Mouse (Mus musculus) limb, embryonic 14.5 days (tissue): ENCODE results near the gene Chpf. TPM values are rescaled to one million over a fixed set of nuclear protein-coding genes. Genes with fewer than 3 reads are reported as not detected.

Experiments used
- ATAC-seq: fragments of 200-750 bp; cut with Nextera tagmentation; 2 replicates; pipeline ENCODE4 v1.8.0; 2017; ENCODE audit warnings: low read depth, moderate number of reproducible peaks, moderate TSS enrichment; ENCODE audit not compliant: low FRiP score
- DNase-seq: peaks from one replicate; pipeline ENCODE4 v3.0.0-alpha.2; 2015; ENCODE audit warnings: low spot score
- H3K27ac ChIP-seq: fragments of 300-500 bp; sonication (generic); replicated peaks from 2 replicates; pipeline ENCODE4 v1.5.1; 2014; ENCODE audit warnings: low read depth, mild to moderate bottlenecking, low read length, moderate library complexity, mixed read lengths
- H3K27me3 ChIP-seq: fragments of 300-500 bp; sonication (generic); 2 replicates; pipeline ENCODE4 v1.6.1; 2014; ENCODE audit warnings: low read length, mixed read lengths; ENCODE audit not compliant: control insufficient read depth, insufficient read depth
- H3K36me3 ChIP-seq: fragments of 300-500 bp; sonication (generic); 2 replicates; pipeline ENCODE4 v1.6.1; 2014; ENCODE audit warnings: mild to moderate bottlenecking, low read length, moderate library complexity, mixed read lengths; ENCODE audit not compliant: control insufficient read depth, insufficient read depth
- H3K4me1 ChIP-seq: fragments of 300-500 bp; sonication (generic); 2 replicates; pipeline ENCODE4 v1.6.1; 2014; ENCODE audit warnings: antibody characterized with exemption, low read length, mixed read lengths; ENCODE audit not compliant: control insufficient read depth, insufficient read depth
- H3K4me2 ChIP-seq: fragments of 300-500 bp; sonication (generic); replicated peaks from 2 replicates; pipeline ENCODE4 v1.6.1; 2014; ENCODE audit warnings: low read depth, mild to moderate bottlenecking, low read length, moderate library complexity; ENCODE audit not compliant: severe bottlenecking
- H3K4me3 ChIP-seq: fragments of 300-500 bp; sonication (generic); replicated peaks from 2 replicates; pipeline ENCODE4 v1.5.1; 2014; ENCODE audit warnings: low read length
- H3K9ac ChIP-seq: fragments of 300-500 bp; sonication (generic); 2 replicates; pipeline ENCODE4 v1.6.1; 2014; ENCODE audit warnings: mild to moderate bottlenecking, low read depth, low read length, moderate library complexity; ENCODE audit not compliant: severe bottlenecking
- H3K9me3 ChIP-seq: fragments of 300-500 bp; sonication (generic); 2 replicates; pipeline ENCODE4 v1.6.1; 2016; ENCODE audit warnings: low read length; ENCODE audit not compliant: control insufficient read depth
- POLR2A ChIP-seq: fragments of 200-500 bp; IDR thresholded peaks from 2 replicates; pipeline ENCODE4 v1.8.0; 2012; ENCODE audit warnings: inconsistent platforms, mild to moderate bottlenecking, moderate library complexity, borderline replicate concordance; ENCODE audit not compliant: insufficient read depth, insufficient read length; ENCODE audit errors: extremely low read depth
- WGBS: fragments of 180-500 bp; shearing (Covaris S2); extraction: QIAGEN DNeasy Blood & Tissue Kit; methylation state at CpG from one replicate; pipeline ENCODE4 v1.1.7; 2014; 5-methylcytosine and 5-hydroxymethylcytosine counted together
- polyA plus RNA-seq, 2 experiments: library from polyadenylated mRNA; depleted of rRNA in 1 of 2; stranded (reverse) in 1 of 2; unstranded in 1 of 2; fragments of >200 nt; fragmentation: Nextera tagmentation in 1 of 2; extraction: Ambion mirVana in 1 of 2; gene quantifications; 2 replicates each; pipeline versions ENCODE4 v1.2.1 to v1.2.3; 2012 to 2014

Chpf gene
- polyA plus RNA-seq, 2 experiments = 65.0 to 104 TPM

DNA sequence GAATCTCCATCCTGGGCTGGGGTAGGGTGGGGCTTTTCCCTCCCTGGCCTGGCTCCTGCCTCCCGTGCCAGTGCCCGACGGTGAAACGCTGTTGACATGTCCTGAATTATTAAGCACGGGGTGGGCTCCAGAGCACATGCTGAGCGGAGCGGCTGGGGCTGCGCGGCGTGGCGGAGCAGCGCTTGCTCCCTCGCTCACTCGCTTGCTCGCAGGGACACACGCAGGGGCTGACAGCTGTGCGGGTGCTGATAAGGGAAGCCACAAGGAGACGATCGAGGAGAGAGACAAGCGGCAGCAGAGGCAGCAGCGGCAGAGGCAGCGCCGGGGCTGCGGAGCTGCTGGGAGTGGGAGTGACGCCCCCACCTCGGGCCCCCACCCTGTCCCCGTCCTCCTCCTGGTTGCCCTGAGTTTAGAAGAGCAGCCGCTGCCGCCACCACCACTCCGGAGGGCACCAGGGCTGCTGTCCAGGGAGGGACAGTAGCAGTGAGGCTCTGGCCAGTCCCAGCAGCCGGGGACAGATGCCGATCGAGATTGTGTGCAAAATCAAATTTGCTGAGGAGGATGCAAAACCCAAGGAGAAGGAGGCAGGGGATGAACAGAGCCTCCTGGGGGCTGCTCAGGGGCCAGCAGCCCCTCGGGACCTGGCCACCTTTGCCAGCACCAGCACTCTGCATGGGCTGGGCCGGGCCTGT, 28.6 kb downstream of the Chpf start, which contains the start of gene Asic4:
Asic4 (plus strand) TSS at position 123 of the 692 bp plus-strand sequence.
- Histone ChIP-seq H3K9me3 (no peaks in the 10 kb centered on the region), H3K4me1 (peaks cover 42% of the 10 kb centered on the region), H3K4me3 (peak within 1 kb of the TSS; percentile 28), H3K27me3 (peaks cover 72% of the 10 kb centered on the region), H3K27ac (no peak within 1 kb of the TSS), H3K4me2 (peak within 1 kb of the TSS; percentile 51), H3K9ac (peak within 1 kb of the TSS; percentile 31), H3K36me3 (no peaks in the 10 kb centered on the region)
- 2% methylated on average over 20 of the region's 35 CpGs for WGBS
- ATAC-seq (no peak), DNase-seq (no peak)
- TF ChIP-seq POLR2A = no peak

DNA sequence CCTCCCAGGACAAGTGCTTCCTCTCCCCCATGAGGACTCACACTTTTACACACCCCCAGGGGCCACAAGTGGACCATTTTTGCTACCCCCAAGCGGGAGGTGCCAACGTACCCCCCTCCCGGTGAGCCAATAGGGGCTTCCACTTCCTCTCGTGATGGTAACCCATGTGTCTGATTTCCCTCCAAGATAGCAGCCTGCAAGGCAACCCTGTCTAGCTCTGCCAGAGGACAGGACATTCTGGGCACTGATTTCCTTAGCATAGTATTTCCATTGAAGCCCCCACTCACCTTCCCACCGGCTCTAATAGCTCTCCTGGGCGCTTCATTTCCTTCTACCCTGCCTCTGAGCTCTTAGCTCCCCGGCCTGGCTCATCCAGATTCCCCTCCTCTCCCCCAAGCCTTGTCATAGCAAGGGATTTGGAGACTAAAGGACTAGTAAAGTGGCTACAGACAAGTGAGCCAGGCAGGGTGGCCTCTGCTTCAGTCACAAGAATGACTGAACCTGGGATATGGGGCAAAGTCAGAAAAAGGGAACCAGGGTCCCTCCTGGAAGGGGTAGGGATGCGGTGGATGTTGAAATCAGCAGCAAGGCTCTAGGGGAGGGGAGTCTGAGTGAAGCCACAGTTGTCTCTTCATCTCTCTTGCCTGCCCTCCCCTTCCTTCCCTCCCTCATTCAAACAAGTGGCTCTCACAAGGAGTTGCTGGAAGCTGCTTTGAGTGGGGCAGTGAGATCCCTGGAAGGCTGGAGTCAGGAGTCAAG, 29.6 kb downstream of the Chpf start:
- Histone ChIP-seq H3K9me3 (no peaks in the 10 kb centered on the region), H3K27me3 (peaks cover 80% of the 10 kb centered on the region), H3K36me3 (no peaks in the 10 kb centered on the region), H3K9ac (0 out of 2 replicates have a peak overlapping the region, but pooled peaks have one; percentile 28), H3K4me2 (peak overlapping the region; percentile 51; the same call in 1 of the 2 replicates), H3K4me3 (no peak overlapping the region; the same call in 1 of the 2 replicates), H3K4me1 (peaks cover 48% of the 10 kb centered on the region), H3K27ac (no peak overlapping the region)
- ATAC-seq = no peak
- no peak for DNase-seq
- WGBS = 3% methylated on average over 8 of the region's 8 CpGs
- no peak for TF ChIP-seq POLR2A

DNA sequence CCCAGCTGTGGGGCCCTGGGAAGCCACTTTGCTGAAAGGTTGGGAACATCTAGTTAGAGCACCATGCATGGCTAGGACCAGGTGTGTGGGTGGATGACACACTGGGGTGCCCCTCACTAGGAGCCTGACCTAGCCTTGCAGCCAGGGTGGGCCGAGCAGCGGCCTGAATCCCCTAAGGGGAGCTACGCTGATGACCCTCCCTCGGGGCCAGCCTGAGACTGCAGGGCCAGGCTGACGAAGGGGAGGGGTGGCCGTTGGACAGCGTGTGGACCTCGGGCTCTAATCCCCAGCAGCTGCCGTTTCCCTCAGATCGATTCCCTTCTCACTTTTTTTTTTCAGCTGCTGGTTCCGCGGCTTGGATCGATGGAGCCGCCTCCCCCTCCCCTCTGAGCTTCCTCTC, 30.2 kb downstream of the Chpf start:
- WGBS = 4% methylated on average over 10 of the region's 14 CpGs
- DNase-seq (no peak), ATAC-seq (no peak)
- Histone ChIP-seq H3K4me1 (peaks cover 48% of the 10 kb centered on the region), H3K9ac (0 out of 2 replicates have a peak overlapping the region, but pooled peaks have one; percentile 28), H3K4me3 (no peak overlapping the region), H3K9me3 (no peaks in the 10 kb centered on the region), H3K4me2 (no peak overlapping the region), H3K36me3 (no peaks in the 10 kb centered on the region), H3K27ac (no peak overlapping the region), H3K27me3 (peaks cover 83% of the 10 kb centered on the region)
- no peak for TF ChIP-seq POLR2A

DNA sequence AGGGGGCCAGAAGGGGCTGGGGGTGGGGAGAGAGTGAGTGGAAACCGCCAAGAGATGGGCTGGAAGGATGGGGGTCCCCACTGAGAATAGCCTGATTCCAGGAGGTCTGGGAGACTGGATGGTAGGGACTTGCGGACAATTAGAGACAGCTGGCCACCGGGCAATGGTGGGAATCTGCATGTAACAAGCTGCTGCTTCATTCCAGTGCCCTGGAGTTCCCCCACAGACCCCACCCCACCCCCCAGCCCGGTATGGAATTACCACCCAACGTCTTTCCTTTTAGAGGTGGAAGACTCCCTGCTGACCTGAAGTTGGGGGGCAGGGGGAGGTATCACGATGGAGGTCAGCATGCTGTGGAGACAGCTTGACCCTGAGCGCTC, 31.1 kb downstream of the Chpf start:
- Histone ChIP-seq H3K9me3 (no peaks in the 10 kb centered on the region), H3K9ac (no peak overlapping the region), H3K36me3 (peaks cover 3% of the 10 kb centered on the region; the same call in 1 of the 2 replicates), H3K27ac (no peak overlapping the region), H3K4me2 (peak overlapping the region; percentile 35), H3K4me1 (peaks cover 48% of the 10 kb centered on the region), H3K27me3 (peaks cover 82% of the 10 kb centered on the region), H3K4me3 (no peak overlapping the region)
- no peak for TF ChIP-seq POLR2A
- no peak for DNase-seq
- WGBS = 3% methylated on average over 7 of the region's 7 CpGs
- ATAC-seq = no peak

DNA sequence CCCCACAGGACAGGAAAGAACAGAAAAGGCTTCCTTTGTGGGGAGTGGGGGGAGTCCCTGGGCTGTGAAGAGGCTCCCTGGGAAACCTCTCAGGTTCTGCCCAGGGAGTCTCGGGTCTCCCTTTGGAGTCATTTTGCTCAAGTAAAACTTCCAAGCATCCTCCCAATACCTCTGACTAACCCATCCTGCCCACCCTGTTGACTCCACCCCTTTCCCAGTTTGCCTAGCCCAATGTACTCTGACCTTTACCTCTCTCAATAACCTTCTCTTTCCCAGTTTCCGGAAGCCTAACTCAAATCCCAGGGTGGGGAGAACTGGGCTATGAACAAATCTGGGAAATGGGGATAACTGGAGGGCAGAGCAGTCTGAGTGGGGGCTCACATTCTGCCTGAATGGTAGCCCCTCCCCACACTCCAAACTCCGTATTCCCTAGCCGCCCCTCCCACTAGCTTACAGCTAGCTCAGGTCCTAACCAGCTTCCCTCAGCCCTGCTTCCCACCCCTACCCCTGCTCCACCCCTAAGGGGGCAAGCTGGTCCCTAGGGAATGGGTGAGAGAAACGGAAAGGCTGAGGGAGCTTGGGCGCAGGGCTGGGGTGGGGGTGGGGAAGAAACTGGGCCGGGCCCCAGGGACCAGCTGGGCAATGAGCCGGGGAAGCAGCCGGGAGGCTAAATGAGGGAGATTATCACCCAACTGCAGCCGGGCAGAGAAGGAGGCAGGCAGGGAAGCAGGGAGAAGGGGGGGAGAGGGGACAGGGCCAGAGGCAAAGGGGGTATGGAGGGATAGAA, 31.6 kb downstream of the Chpf start:
- Histone ChIP-seq H3K36me3 (peaks cover 8% of the 10 kb centered on the region; the same call in 1 of the 2 replicates), H3K4me1 (peaks cover 48% of the 10 kb centered on the region), H3K4me3 (0 out of 2 replicates have a peak overlapping the region, but pooled peaks have one; percentile 2), H3K27me3 (peaks cover 77% of the 10 kb centered on the region), H3K9ac (no peak overlapping the region), H3K9me3 (no peaks in the 10 kb centered on the region), H3K27ac (no peak overlapping the region), H3K4me2 (peak overlapping the region; percentile 35)
- WGBS = 3% methylated on average over 10 of the region's 10 CpGs
- ATAC-seq (no peak), DNase-seq (no peak)
- no peak for TF ChIP-seq POLR2A
